Mouse (Mus musculus): ENCODE measurements around the gene Cage1. TPM values are rescaled to one million over a fixed set of nuclear protein-coding genes. Genes with fewer than 3 reads are reported as not detected.
A peak's percentile ranks its signal among the peaks of the same experiment; 100 is the strongest.

The Cage1 gene
- 1 to 10 TPM; 1.9 to 2.2 TPM for total RNA-seq (2021)

- peak; percentile 97 for DNase-seq
Measured at GRCm38 (mm10) chr13:38037044-38037687, at the start of gene Cage1. Gene Cage1 (minus strand): TSS chr13:38037069.

GRCm38 (mm10) chr13:38081161-38081560 is 44.3 kb upstream of the Cage1 start:
- DNase-seq, result no peak

GRCm38 (mm10) chr13:38080725-38081124 is 43.9 kb upstream of the Cage1 start:
- DNase-seq, result no peak

- no peak for DNase-seq
Measured at GRCm38 (mm10) chr13:38080014-38080413, 43.1 kb upstream of the Cage1 start.

GRCm38 (mm10) chr13:38079366-38079765 is 42.5 kb upstream of the Cage1 start:
- DNase-seq, result no peak

GRCm38 (mm10) chr13:38078836-38079235 is 42.0 kb upstream of the Cage1 start:
- no peak for DNase-seq

- DNase-seq, result no peak
Measured at GRCm38 (mm10) chr13:38077113-38077512, 40.2 kb upstream of the Cage1 start.

- no peak for DNase-seq
Measured at GRCm38 (mm10) chr13:38074404-38074803, 37.5 kb upstream of the Cage1 start.

- DNase-seq, result peak; percentile 20
Measured at GRCm38 (mm10) chr13:38073374-38074307, 36.8 kb upstream of the Cage1 start.

- DNase-seq, result peak; percentile 69
Measured at GRCm38 (mm10) chr13:38070945-38071344, 34.1 kb upstream of the Cage1 start.

- peak; percentile 61 for DNase-seq
Measured at GRCm38 (mm10) chr13:38064854-38065663, 28.2 kb upstream of the Cage1 start.

GRCm38 (mm10) chr13:38062678-38063077 is 25.8 kb upstream of the Cage1 start:
- DNase-seq, result no peak

GRCm38 (mm10) chr13:38049888-38050287 is 13.0 kb upstream of the Cage1 start:
- no peak for DNase-seq

GRCm38 (mm10) chr13:38037811-38038210 is 942 bp upstream of the Cage1 start:
- peak; percentile 6 for DNase-seq

GRCm38 (mm10) chr13:38036343-38037043 is 376 bp downstream of the Cage1 start, which contains the start of gene Riok1:
Gene Riok1 (plus strand): TSS chr13:38036995.
- DNase-seq, result peak; percentile 11

GRCm38 (mm10) chr13:38028407-38028806 is 8.5 kb downstream of the Cage1 start:
- no peak for DNase-seq

GRCm38 (mm10) chr13:38027618-38028248 is 9.1 kb downstream of the Cage1 start:
- no peak for DNase-seq

- no peak for DNase-seq
Measured at GRCm38 (mm10) chr13:38025874-38026273, 11.0 kb downstream of the Cage1 start.

GRCm38 (mm10) chr13:38018791-38019190 is 18.1 kb downstream of the Cage1 start:
- no peak for DNase-seq

- no peak for DNase-seq
Measured at GRCm38 (mm10) chr13:38015591-38015990, 21.3 kb downstream of the Cage1 start.

- DNase-seq, result no peak
Measured at GRCm38 (mm10) chr13:38012436-38012835, 24.4 kb downstream of the Cage1 start.
